Mouse (Mus musculus) heart, postnatal 0 days (tissue): ENCODE data around the gene D8Ertd738e. TPM values are rescaled to one million over a fixed set of nuclear protein-coding genes. Genes with fewer than 3 reads are reported as not detected.

ENCODE experiments used
- ATAC-seq: fragments of 200-750 bp; cut with Nextera tagmentation; 2 replicates; pipeline ENCODE4 v1.8.0; 2017; ENCODE audit warnings: low read depth, moderate number of reproducible peaks, moderate library complexity; ENCODE audit not compliant: insufficient read depth
- DNase-seq: peaks from one replicate; pipeline ENCODE4 v3.0.0-alpha.2; 2016; ENCODE audit warnings: low spot score
- H3K27ac ChIP-seq: fragments of 300-500 bp; sonication (generic); 2 replicates; pipeline ENCODE4 v1.5.1; 2014; ENCODE audit warnings: low read depth, mild to moderate bottlenecking
- H3K27me3 ChIP-seq: fragments of 300-500 bp; sonication (generic); 2 replicates; pipeline ENCODE4 v1.6.1; 2014; ENCODE audit warnings: low read length, mixed read lengths; ENCODE audit not compliant: control insufficient read depth, insufficient read depth
- H3K36me3 ChIP-seq: fragments of 300-500 bp; sonication (generic); replicated peaks from 2 replicates; pipeline ENCODE4 v1.6.1; 2014; ENCODE audit warnings: low read length, mixed read lengths; ENCODE audit not compliant: control insufficient read depth, insufficient read depth
- H3K4me1 ChIP-seq: fragments of 300-500 bp; sonication (generic); 2 replicates; pipeline ENCODE4 v1.6.1; 2014; ENCODE audit warnings: antibody characterized with exemption; ENCODE audit not compliant: control insufficient read depth, insufficient read depth
- H3K4me2 ChIP-seq: fragments of 300-500 bp; sonication (generic); 2 replicates; pipeline ENCODE4 v1.6.1; 2014; ENCODE audit warnings: low read depth, mild to moderate bottlenecking, low read length, moderate library complexity
- H3K4me3 ChIP-seq: fragments of 300-500 bp; sonication (generic); 2 replicates; pipeline ENCODE4 v1.5.1; 2014; ENCODE audit warnings: low read depth, low read length
- H3K9ac ChIP-seq: fragments of 300-500 bp; sonication (generic); replicated peaks from 2 replicates; pipeline ENCODE4 v1.6.1; 2014; ENCODE audit warnings: low read depth, low read length, mixed read lengths
- H3K9me3 ChIP-seq: fragments of 300-500 bp; sonication (generic); replicated peaks from 2 replicates; pipeline ENCODE4 v1.6.1; 2016; ENCODE audit warnings: low read length; ENCODE audit not compliant: control insufficient read depth
- CTCF ChIP-seq: IDR thresholded peaks from 2 replicates; pipeline ENCODE4 v1.5.1; 2016; ENCODE audit warnings: antibody characterized with exemption, control low read depth, low read depth
- EP300 ChIP-seq: IDR thresholded peaks from 2 replicates; pipeline ENCODE4 v1.6.1; 2016; ENCODE audit warnings: antibody characterized with exemption, low read depth
- WGBS: fragments of 180-500 bp; shearing (Covaris S2); extraction: QIAGEN DNeasy Blood & Tissue Kit; methylation state at CpG from one replicate; pipeline ENCODE4 v1.1.7; 2014; 5-methylcytosine and 5-hydroxymethylcytosine counted together
- microRNA counts: library from miRNA; unstranded; fragments of <30 nt; microRNA quantifications from one replicate; lab custom pipeline; 2015
- microRNA-seq: library from miRNA; unstranded; fragments of <30 nt; microRNA quantifications from one replicate; pipeline ENCODE4, GENCODE M21; 2016
- polyA plus RNA-seq: library from polyadenylated mRNA; unstranded; fragments of >200 nt; fragmentation: Nextera tagmentation; extraction: Ambion mirVana; gene quantifications from 2 replicates; pipeline ENCODE4 v1.2.1, GENCODE M21; 2015
- total RNA-seq: library from RNA; depleted of rRNA; stranded (reverse); fragments of >200 nt; gene quantifications from 2 replicates; pipeline ENCODE4 v1.2.3, GENCODE M21; 2014; ENCODE audit warnings: low replicate concordance; rRNA removed

Gene D8Ertd738e
- total and polyA plus RNA-seq, 2 experiments from 2014 or later, result 93.2 to 382 TPM

- Histone ChIP-seq H3K27ac (peak overlapping the region; percentile 99), H3K9ac (peak overlapping the region; percentile 34), H3K36me3 (no peaks in the 10 kb centered on the region), H3K4me3 (peak overlapping the region; percentile 35), H3K9me3 (no peaks in the 10 kb centered on the region), H3K27me3 (no peaks in the 10 kb centered on the region), H3K4me1 (peaks cover 29% of the 10 kb centered on the region), H3K4me2 (peak overlapping the region; percentile 59)
- DNase-seq, result peak; percentile 81
- peak; percentile 24 for ATAC-seq
- TF ChIP-seq CTCF (no peak), EP300 (peak; percentile 11)
- 6% methylated on average over 43 of the region's 43 CpGs for WGBS
Observed at GRCm38 (mm10) chr8:84197141-84197921, 52.2 kb downstream of the D8Ertd738e start.

MicroRNA genes within 50 kb of the gene (microRNA counts, 519-probe panel; counts per million panel counts)
- 7,323 counts per million, percentile 86 among the panel's probes with 10 or more counts for microRNA mmu-miR-23a (lab: Ali Mortazavi, UCI)
- microRNA mmu-miR-27a (lab: Ali Mortazavi, UCI), result 7,771 counts per million, percentile 88 among the panel's probes with 10 or more counts

Small RNA genes within 50 kb of the gene (microRNA-seq; reads per million reads assigned to microRNA genes)
- gene Mir23a, result 31,368 reads per million, percentile 98 among the genes with 10 or more reads in this experiment
- gene Mir24-2, result not detected
- gene Mir27a, result 862 reads per million, percentile 79 among the genes with 10 or more reads in this experiment
- gene Mir3074-2, result not detected

Other genes starting within 250 kb of the D8Ertd738e start
- gene 1700067K01Rik, start 248.2 kb downstream of the D8Ertd738e start, total RNA-seq, result not detected in 2 replicates
- gene 1700067K01Rik, start 248.2 kb downstream of the D8Ertd738e start, polyA plus RNA-seq, result 0.96 and 1.3 TPM in 2 replicates
- 17.8 TPM in 1 of 2 replicates, not detected in the other for gene 2210011C24Rik, start 237.5 kb downstream of the D8Ertd738e start, total RNA-seq
- 0.48 and 0.88 TPM in 2 replicates for gene 2210011C24Rik, start 237.5 kb downstream of the D8Ertd738e start, polyA plus RNA-seq
- not detected in 2 replicates for gene Palm3, start 228.2 kb downstream of the D8Ertd738e start, total RNA-seq
- gene Palm3, start 228.2 kb downstream of the D8Ertd738e start, polyA plus RNA-seq, result 0.33 and 0.41 TPM in 2 replicates
- gene Il27ra, start 207.1 kb downstream of the D8Ertd738e start, total RNA-seq, result 3.9 and 5.6 TPM in 2 replicates
- gene Il27ra, start 207.1 kb downstream of the D8Ertd738e start, polyA plus RNA-seq, result 2.6 and 3.6 TPM in 2 replicates
- not detected in 2 replicates for gene Rln3, start 204.7 kb downstream of the D8Ertd738e start, total RNA-seq
- not detected in 2 replicates for gene Rln3, start 204.7 kb downstream of the D8Ertd738e start, polyA plus RNA-seq
- 1.3 and 3.8 TPM in 2 replicates for gene Gm10643, start 184.6 kb downstream of the D8Ertd738e start, total RNA-seq
- 1.0 and 1.7 TPM in 2 replicates for gene Gm10643, start 184.6 kb downstream of the D8Ertd738e start, polyA plus RNA-seq
- 11.7 and 15.3 TPM in 2 replicates for gene Rfx1, start 182.9 kb downstream of the D8Ertd738e start, total RNA-seq
- 2.3 and 2.4 TPM in 2 replicates for gene Rfx1, start 182.9 kb downstream of the D8Ertd738e start, polyA plus RNA-seq
- gene Dcaf15, start 145.0 kb downstream of the D8Ertd738e start, total RNA-seq, result 16.1 and 29.3 TPM in 2 replicates
- gene Dcaf15, start 145.0 kb downstream of the D8Ertd738e start, polyA plus RNA-seq, result 2.9 and 3.3 TPM in 2 replicates
- gene Podnl1, start 123.7 kb downstream of the D8Ertd738e start, total RNA-seq, result not detected in 2 replicates
- gene Podnl1, start 123.7 kb downstream of the D8Ertd738e start, polyA plus RNA-seq, result 0.04 TPM in 2 replicates
- gene Cc2d1a, start 101.8 kb downstream of the D8Ertd738e start, total RNA-seq, result 13.1 and 17.1 TPM in 2 replicates
- 8.4 and 10.2 TPM in 2 replicates for gene Cc2d1a, start 101.8 kb downstream of the D8Ertd738e start, polyA plus RNA-seq
- 0.43 TPM in 1 of 2 replicates, not detected in the other for gene 4930432K21Rik, start 101.7 kb downstream of the D8Ertd738e start, total RNA-seq
- gene 4930432K21Rik, start 101.7 kb downstream of the D8Ertd738e start, polyA plus RNA-seq, result 0.34 and 0.48 TPM in 2 replicates
- gene Nanos3, start 64.5 kb downstream of the D8Ertd738e start, total RNA-seq, result 1.4 TPM in 1 of 2 replicates, not detected in the other
- gene Nanos3, start 64.5 kb downstream of the D8Ertd738e start, polyA plus RNA-seq, result 4.6 and 6.0 TPM in 2 replicates
- gene Zswim4, start 12.7 kb downstream of the D8Ertd738e start, total RNA-seq, result 23.8 and 31.4 TPM in 2 replicates
- 4.6 and 5.8 TPM in 2 replicates for gene Zswim4, start 12.7 kb downstream of the D8Ertd738e start, polyA plus RNA-seq
- gene Mri1, start 7.6 kb upstream of the D8Ertd738e start, total RNA-seq, result 25.8 and 74.7 TPM in 2 replicates
- gene Mri1, start 7.6 kb upstream of the D8Ertd738e start, polyA plus RNA-seq, result 37.3 and 39.2 TPM in 2 replicates
- gene Ccdc130, start 20.7 kb upstream of the D8Ertd738e start, total RNA-seq, result 7.0 and 14.4 TPM in 2 replicates
- gene Ccdc130, start 20.7 kb upstream of the D8Ertd738e start, polyA plus RNA-seq, result 12.2 and 12.7 TPM in 2 replicates
- 1.3 and 8.6 TPM in 2 replicates for gene Cacna1a, start 138.7 kb upstream of the D8Ertd738e start, total RNA-seq
- 4.2 and 4.3 TPM in 2 replicates for gene Cacna1a, start 138.7 kb upstream of the D8Ertd738e start, polyA plus RNA-seq